8 mouse cellular contexts compared by ENCODE assay signal in the genomic region with DNA sequence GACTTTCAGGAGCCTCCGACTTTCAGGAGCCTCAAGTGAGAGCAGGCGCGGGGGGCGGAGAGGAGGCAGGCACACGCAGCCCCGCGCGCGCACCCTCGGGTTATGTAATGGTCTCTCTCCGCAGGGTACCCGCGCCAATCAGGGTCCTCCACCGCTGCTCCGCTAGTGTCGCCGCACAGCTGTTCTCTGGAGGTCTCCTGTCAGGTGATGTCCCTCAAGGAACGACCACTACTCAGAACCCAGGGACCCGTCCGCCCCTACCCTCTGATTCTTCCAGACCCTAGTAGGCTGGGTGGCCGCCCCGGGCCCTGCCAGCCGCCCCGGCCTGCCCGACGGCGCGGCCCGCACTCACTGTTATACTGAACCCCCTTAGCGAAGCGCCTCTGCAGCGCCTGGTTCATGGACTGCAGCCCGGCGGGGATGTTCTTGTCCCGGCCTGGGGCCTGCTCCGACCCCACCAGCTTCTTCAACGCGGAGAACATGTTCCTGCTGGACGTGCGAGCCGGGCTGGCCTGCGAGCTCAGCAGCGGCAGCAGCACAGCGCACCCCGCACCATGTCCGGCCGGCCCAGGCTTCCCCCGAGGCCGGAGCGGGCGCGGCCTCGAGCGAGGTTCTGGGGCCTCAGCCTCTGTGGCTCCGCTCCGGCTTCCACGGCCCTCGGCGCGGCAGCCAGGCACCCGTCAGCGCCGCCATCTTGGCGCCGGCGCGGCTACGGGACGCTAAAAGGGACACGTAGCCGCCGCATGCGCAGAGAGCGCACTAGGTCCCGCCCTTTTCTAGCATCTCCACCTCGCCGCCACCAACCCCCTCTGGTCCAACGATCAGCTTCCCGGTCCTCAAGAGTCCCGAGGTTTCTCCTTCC. TPM values are rescaled to one million over a fixed set of nuclear protein-coding genes. Genes with fewer than 3 reads are reported as not detected.
A peak's percentile ranks its signal among the peaks of the same experiment; 100 is the strongest.
DNase-seq lines count a peak whose midpoint lies in the region; ATAC-seq lines count a peak whose summit lies in the region.

Gene Rabl6, minus strand, starts transcription at position 761 of the 862 bp plus-strand sequence.

- peak; percentile 93 for ATAC-seq in common myeloid progenitor, adult 5-6 weeks (replicated peaks; ENCODE audit: low read depth, poor library complexity, severe bottlenecking)

- DNase-seq in ZHBTc4 (ENCODE audit: low read depth, low spot score), result peak; percentile 93
- DNase-seq in gastrocnemius, adult 8-10 months (ENCODE audit: low spot score in 2 of 2), result peak; percentile 80 to 88
- peak; percentile 64 for DNase-seq in hindlimb bud, embryonic 11.5 days (ENCODE audit: extremely low spot score, low read depth, low spot score)
- DNase-seq in left cerebral cortex, adult 8-10 months (ENCODE audit: low spot score in 2 of 2), result peak; percentile 84 to 85
- DNase-seq in right cerebral cortex, postnatal 10 days (ENCODE audit: low spot score in 2 of 2), result peak; percentile 94
- peak; percentile 89 for DNase-seq in urinary bladder, postnatal 25 days (ENCODE audit: low spot score)

- H3K9me3 ChIP-seq in megakaryocyte, embryonic 14.5 days, result no peaks in the 10 kb centered on the region

- peaks cover 29% of the 10 kb centered on the region for H3K27me3 ChIP-seq in megakaryocyte, embryonic 14.5 days (replicated peaks)

- peak within 1 kb of the TSS; percentile 98 for H3K4me3 ChIP-seq in megakaryocyte, embryonic 14.5 days (replicated peaks)

- H3K4me1 ChIP-seq in megakaryocyte, embryonic 14.5 days, result peaks cover 29% of the 10 kb centered on the region

- H3K36me3 ChIP-seq in megakaryocyte, embryonic 14.5 days (replicated peaks; ENCODE audit: low read length), result peaks cover 13% of the 10 kb centered on the region

RNA-seq across cellular contexts. Expression of gene Rabl6, which starts in this region (rescaled TPM):
- 78.2 and 83.9 TPM in 2 replicates for total RNA-seq in common myeloid progenitor, adult 5-6 weeks (2017)
- 10 to 100 TPM; 83.3 to 94.6 (median 89.3) TPM for total RNA-seq in gastrocnemius, adult 8-10 months (2022)
- 100 to 1,000 TPM; 135 to 160 (median 145) TPM for total RNA-seq in left cerebral cortex, adult 8-10 months (2022)
- polyA plus RNA-seq in megakaryocyte, embryonic 14.5 days (2012; ENCODE audit: insufficient read depth, low replicate concordance), result 36.6 and 58.2 TPM in 2 replicates

Comparison
In these comparisons a context has a peak if more than half of its experiments do, and no peak if none do; other contexts are left out.
1. Peak in every context shown above with its lines: DNase-seq, ATAC-seq and H3K4me3 ChIP-seq.